Mouse (Mus musculus) neutrophil, adult 5-6 weeks (primary cell): ENCODE data around the gene Fopnl. TPM values are rescaled to one million over a fixed set of nuclear protein-coding genes. Genes with fewer than 3 reads are reported as not detected.

Experiments used
- ATAC-seq: fragments of 151-379, 151-347 bp; 2 replicates; pipeline ENCODE4 v1.8.0; 2017; ENCODE audit warnings: mild to moderate bottlenecking, moderate TSS enrichment; ENCODE audit not compliant: insufficient number of reproducible peaks, poor library complexity, low FRiP score, severe bottlenecking; ENCODE audit errors: extremely low read depth
- total RNA-seq: library from RNA; stranded (forward); fragments of 200-1000 nt; gene quantifications from 2 replicates; pipeline ENCODE4 v1.2.3, GENCODE M21; 2017

The Fopnl gene
- 35.4 and 35.7 TPM in 2 replicates for total RNA-seq

- ATAC-seq = peak; percentile 100
These were observed at the start of gene Fopnl for GRCm38 (mm10) chr16:14316884-14317876. Gene Fopnl (minus strand): TSS chr16:14317405.

- ATAC-seq = no peak
These were observed 48.8 kb upstream of the Fopnl start for GRCm38 (mm10) chr16:14366017-14366416.

- no peak for ATAC-seq
These were observed 48.3 kb upstream of the Fopnl start for GRCm38 (mm10) chr16:14365457-14365856.

GRCm38 (mm10) chr16:14364066-14364465 is 46.9 kb upstream of the Fopnl start:
- ATAC-seq = no peak

GRCm38 (mm10) chr16:14363496-14363895 is 46.3 kb upstream of the Fopnl start:
- ATAC-seq = no peak

- ATAC-seq = no peak
These were observed 45.1 kb upstream of the Fopnl start for GRCm38 (mm10) chr16:14362099-14362820.

GRCm38 (mm10) chr16:14361362-14362098 is 44.3 kb upstream of the Fopnl start, which contains the start of gene Abcc1:
Gene Abcc1 (plus strand): TSS chr16:14361558.
- ATAC-seq = peak; percentile 70

- no peak for ATAC-seq
These were observed 43.7 kb upstream of the Fopnl start for GRCm38 (mm10) chr16:14360931-14361330.

- no peak for ATAC-seq
These were observed 41.3 kb upstream of the Fopnl start for GRCm38 (mm10) chr16:14358531-14358930.

- ATAC-seq = no peak
These were observed 40.7 kb upstream of the Fopnl start for GRCm38 (mm10) chr16:14357859-14358258.

GRCm38 (mm10) chr16:14352663-14353062 is 35.5 kb upstream of the Fopnl start:
- no peak for ATAC-seq

- no peak for ATAC-seq
These were observed 35.0 kb upstream of the Fopnl start for GRCm38 (mm10) chr16:14352234-14352633.

GRCm38 (mm10) chr16:14351571-14351970 is 34.4 kb upstream of the Fopnl start:
- ATAC-seq = no peak

GRCm38 (mm10) chr16:14344967-14345366 is 27.8 kb upstream of the Fopnl start:
- no peak for ATAC-seq

- no peak for ATAC-seq
These were observed 11.0 kb upstream of the Fopnl start for GRCm38 (mm10) chr16:14328156-14328555.

GRCm38 (mm10) chr16:14320494-14320893 is 3.3 kb upstream of the Fopnl start:
- ATAC-seq = no peak

- no peak for ATAC-seq
These were observed 2.5 kb upstream of the Fopnl start for GRCm38 (mm10) chr16:14319681-14320080.

GRCm38 (mm10) chr16:14312914-14313313 is 4.3 kb downstream of the Fopnl start:
- ATAC-seq = no peak

- no peak for ATAC-seq
These were observed 5.8 kb downstream of the Fopnl start for GRCm38 (mm10) chr16:14311371-14311770.
